Mouse (Mus musculus): ENCODE results near the gene Yars.

- no peak for TF ChIP-seq CTCF (IDR thresholded peaks at IDR 0.05; ENCODE audit: extremely low read depth, insufficient read depth, low read length)
- 0 out of 2 replicates have a peak, but pooled peaks have one; percentile 34 for TF ChIP-seq POLR2A (IDR thresholded peaks at IDR 0.05; ENCODE audit: extremely low read depth, insufficient read depth, low read length)
Observed at GRCm38 (mm10) chr4:129237843-129238441, 48.4 kb downstream of the Yars start.
